Mouse (Mus musculus) adrenal gland, adult 8-10 months (tissue): ENCODE measurements at regions not wholly inside any gene's neighbourhood (a gene's known extent, or its start where the extent isn't known, plus 50 kb on each side); places are given as distances from the start of the nearest gene placed in this dataset.

Experiments
- DNase-seq: peaks from one replicate; pipeline ENCODE4 v3.0.0; 2022

DNA sequence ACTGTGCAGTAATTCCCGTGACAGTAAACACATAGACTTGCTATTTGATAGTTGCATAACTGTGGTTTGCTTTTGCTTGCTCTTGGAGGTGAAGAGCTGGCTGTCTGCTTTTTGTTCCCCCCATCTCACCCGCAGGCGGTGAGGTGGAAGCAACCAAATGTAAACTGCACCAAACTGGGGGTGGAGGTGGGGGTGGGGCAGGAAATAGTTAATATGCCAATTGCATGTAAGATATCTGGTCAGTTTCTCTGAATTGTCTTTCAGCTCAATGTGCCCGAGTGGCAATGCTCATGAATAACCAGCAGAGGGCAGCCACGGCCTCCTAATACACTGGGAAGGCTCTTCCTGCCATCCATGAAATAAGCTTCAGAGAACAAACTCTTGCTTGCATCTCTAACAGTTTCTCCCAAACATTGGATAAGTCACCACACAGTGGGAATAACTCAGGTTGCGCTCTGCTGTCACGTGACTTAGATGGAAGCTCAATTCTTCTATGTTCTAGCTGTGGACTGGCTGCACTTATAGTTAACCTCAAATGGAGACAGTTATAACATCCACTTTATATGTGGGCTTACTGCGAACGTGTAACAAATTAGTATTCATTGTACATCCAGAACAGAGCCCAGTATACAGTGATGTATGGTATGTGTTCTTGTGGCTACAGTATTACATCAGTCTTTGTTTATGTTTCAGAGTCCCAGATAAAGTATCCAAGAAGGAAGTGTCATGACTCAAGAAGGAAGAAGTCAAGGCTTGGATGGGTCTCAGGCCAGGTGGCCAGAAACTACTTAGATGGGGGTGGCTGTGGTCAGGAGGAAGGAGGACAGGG lies 62.0 kb upstream of the Egflam start:
- peak; percentile 23 for DNase-seq

DNA sequence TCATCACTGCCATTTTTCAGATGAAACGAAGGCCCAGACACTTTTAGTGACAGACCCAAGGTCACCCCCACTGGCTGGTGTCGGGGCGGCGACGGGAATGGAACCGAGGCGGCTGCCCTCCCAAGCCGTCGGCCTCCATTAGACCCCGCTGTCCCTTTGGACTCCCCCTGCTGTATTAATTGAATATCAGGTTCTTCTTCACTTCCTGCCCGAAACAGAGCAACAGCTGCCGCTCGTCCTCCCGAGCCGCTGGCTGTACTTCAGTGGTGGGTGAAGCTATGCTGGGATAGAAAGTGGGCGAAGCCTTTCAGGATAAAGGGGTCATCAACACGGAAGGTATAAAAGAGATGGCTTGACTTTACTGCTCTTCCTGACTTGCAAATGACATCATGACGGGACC lies 64.4 kb upstream of the Egflam start:
- DNase-seq = no peak

DNA sequence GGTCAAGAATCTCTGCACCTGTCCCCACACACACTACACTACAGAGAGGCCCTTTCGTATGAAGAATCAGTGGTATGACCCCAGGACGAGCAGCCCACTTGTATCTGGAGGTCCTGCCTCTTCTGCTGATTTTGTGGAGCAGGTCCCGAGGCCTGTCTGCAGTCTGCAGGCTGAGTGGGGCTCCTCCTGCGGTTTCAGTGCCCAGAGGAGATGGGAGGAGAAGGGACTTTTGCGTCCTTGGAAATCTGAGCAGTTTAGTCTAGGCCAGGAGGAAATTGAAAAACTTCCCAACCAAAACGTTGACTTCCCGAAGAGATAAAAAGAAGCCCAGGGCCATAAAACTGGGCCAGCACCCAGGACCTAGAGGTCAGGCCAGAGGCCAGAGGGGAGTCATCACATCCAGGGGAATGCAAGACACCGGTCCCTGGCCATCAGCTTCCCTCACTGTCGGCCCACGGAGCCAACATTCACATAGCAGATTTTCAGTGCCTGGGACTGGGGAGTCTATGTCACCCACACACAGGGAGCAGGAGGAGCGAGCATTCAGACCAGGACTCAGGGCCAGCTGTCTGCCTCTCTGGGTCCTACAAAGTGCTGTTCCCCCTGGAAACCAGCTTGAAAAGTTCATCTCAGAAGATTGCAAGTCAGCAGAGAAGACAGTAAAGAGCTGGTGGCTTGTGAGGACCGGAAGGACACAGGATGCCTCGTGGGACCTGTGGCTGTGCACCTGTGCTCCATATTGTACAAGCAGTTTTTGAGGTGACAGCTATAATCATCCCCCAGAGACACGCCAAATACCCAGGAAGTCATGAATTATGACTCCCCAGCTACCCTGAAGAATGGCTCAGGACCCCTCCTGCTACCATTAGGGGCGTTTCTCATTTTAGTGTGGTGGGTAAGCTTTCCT lies 65.5 kb upstream of the Egflam start:
- DNase-seq = no peak

DNA sequence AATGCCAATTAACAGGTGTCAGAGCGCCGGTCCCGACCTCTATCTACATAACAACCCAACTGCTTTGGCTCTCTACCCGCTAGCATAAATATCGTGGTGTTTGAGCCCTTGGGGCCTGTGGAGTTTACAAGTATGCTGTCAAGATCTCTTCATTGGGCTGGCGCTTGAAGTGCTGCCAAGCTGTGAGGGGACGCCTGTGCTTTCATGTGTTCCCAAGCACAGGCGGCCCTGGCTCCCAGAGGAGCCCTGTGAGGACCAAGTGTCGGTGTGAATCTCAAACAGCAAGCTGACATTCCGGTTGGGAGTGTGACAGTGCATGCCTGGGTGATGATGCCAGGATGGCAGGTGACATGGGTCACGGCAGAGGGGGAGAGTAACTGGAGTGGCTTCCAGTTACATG lies 82.0 kb upstream of the Egflam start:
- DNase-seq = no peak

DNA sequence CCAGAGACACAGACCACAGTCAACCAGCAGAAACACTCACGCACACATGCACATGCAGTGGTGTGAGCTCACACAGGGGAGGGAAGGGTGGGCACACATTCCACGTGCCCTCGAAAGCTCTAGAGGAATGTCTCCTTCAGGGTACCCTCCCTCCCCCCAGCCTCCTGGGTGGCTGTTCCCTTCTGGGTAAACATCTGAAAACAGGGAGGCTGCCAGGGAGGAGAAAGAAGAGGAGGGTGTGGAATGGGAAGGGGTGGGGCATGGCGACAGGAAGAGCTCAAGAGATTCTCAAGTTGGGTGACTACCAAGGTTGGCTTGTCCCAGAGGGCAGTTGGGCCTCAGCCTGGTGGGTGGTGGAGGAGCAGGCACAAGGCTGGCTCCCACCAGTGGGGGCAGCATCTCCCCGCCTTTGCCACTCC lies 82.6 kb upstream of the Egflam start:
- DNase-seq = no peak

DNA sequence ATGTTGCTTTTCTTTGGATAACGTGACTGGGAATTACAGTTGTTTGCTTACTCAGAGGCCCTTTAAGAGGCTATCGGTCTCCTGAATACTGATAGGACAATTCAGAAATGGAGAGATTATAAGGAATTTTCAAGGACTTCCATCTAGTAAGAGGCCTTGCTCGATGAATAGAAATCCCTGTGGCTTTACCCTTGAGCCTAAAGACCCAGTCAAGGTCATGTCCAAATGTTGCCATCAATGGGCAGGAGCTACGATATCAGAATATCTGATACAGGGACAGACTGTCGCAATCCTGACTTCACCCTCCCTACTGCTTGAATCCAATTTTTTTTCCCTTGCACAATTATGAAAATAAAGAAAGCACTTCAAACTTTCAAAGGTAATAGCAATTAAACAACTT lies 85.5 kb upstream of the Egflam start:
- no peak for DNase-seq

DNA sequence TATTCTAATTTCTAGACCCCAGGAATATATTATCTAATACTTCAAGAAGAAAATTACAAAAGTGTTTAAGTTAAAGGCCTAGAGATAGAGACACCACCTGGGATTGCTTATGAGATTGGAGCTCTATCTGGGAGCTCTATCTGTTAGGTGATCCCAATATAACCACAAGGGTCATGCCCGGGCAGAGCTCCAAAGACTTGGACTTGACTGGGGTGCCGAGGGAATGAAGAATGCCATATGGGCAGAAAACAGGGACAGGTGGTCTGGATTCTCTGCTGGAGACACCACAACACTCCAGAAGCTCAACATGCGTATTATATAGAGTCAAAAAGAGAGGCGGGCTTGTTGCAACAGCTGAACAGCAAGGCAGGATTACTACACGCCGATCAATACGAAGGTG lies 92.9 kb upstream of the Egflam start:
- DNase-seq = no peak

DNA sequence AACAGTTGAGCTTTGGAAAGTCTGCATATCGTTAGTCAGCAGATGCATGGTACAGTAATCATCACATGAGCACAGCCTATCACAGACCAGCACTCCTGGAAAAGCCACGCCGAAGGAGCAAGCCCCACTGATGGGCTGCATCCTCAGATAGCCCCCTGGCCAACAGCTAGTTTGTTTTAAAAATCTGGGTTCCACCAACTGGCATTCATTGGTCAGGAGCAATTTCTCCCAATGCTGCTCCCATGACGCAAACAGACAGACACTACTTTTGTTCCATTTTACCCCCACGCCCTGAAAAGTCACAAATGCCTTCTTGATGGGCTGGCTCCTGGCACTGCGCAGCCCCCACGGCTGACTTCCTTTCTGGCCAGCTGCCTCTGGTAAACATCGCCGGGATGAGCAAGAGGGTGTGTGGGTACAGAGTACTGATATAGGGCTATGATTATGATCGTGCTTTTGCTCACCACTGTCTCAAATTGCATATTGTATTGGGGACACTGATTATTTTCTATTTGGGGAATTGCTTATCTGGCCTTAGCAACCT lies 95.0 kb upstream of the Egflam start:
- no peak for DNase-seq

DNA sequence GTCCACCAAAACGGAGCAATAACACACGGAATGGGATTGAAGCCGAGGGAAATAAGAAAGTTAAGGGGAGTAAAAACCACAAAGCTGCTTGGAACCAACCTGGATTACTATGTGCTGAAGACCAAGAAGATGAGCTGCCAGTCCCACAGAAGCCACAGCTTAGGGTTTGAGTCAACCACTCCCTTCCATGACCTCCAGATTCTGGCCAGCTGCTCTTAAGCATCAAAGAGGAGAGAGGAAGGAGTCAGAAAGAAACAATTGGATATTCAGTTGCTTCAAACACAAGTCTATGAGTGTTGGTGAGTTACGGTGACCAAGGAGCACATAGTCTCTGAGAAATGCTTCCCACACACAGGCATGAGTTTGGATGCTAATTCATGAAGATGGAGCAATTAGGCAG lies 99.7 kb upstream of the Egflam start:
- DNase-seq = no peak

DNA sequence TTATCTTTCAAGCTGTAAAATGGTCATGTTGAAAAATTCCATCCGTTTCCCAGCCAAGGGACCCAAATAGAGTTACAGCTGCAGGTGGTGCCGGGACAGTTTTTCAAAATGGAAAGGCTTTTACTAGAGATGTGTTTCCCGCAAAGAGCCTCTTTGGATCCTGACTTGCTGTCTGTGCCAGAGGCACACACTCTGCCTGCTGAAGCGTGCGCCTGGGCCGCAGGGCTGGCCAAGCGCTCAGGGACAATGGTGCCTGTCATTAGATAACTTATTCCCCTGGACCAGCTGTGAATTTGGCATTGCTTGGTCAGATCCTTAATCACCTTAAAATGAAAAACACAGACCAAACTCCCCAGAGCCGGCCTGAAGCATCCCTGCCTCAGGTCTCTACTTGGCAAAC lies 110.3 kb upstream of the Egflam start:
- no peak for DNase-seq

DNA sequence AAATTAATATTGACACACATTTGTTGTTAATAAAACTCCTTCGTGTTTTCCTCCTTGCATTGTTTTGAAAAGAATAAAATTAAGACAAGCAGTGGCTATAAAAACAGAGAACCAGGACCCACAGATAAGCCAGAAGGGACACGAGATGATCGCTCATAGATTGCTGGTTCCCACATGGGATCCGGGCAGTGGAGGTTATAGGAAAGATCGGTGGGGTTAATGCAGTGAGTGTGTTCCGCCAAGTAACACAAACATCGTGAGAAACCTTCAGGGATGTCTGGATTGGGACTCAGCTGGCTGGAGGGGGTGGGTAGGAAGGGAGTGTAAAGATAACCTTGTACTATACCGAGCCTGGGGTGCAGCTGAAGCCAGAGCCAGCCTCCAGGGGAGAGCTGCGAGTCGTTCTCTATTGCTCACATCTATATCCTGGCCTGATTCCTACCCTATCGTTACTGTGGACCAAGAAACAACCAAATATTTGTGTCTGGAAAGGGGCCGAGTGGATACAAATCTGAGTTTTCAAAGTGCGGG lies 116.6 kb upstream of the Egflam start:
- no peak for DNase-seq

DNA sequence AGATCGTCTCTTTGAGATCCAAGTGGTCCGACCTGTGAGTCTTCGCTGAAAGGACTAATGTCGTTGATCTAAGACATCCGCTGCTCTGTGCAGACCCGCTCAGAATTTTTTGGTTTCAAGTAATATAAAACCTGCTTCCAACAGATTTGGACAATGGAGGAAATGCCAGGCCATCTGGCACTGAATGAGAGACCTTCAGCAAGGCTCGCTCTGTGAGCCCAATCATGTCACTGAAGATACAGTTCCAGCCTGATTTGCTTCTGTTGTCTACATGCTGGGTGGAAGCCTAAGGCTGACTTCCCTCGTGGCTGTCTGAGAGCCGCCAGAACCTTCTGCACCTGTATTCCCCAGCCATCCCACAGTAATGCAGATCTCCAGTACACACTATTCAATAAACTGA lies 123.4 kb upstream of the Egflam start:
- no peak for DNase-seq

DNA sequence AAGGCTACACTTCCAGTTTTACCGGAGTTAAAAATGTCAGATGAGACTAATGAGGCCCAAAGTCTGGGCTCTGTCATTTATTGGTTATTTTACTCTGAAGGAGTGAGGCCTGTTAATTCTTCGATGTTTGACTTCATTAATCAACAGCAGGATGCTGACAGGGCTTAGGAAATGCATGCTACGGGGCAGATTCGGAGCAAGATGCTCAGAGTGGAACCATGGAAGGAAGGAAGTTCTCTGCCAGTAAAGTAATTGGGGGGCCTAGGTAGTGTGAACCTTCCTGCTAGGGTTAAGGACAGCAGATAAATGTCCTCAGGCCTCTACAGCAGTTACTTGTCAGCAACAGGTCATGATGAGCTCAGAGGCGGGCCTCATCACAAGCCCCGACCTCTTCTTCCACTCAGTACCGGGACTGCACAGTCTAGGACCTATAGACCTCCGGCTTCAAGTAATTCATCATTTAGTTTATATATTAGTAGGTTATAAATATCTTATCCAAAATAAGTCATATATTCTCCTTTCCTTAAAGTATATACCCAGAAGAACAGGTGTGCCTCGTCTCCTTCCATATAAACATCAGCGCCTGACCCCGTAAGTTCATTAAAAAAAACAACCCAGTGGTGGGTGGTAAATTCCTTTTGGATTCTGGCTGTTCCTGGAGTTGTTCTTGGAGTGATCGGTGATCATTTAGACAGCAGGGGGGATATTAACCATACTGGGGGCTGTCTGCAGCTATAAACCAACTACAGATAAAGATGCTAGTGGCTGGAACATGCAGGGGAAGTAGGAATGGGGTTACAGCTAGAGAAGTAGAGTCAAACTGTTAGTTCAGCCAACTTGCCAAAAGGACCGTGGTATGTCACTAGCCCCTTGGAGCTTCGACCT lies 124.9 kb upstream of the Egflam start:
- no peak for DNase-seq

DNA sequence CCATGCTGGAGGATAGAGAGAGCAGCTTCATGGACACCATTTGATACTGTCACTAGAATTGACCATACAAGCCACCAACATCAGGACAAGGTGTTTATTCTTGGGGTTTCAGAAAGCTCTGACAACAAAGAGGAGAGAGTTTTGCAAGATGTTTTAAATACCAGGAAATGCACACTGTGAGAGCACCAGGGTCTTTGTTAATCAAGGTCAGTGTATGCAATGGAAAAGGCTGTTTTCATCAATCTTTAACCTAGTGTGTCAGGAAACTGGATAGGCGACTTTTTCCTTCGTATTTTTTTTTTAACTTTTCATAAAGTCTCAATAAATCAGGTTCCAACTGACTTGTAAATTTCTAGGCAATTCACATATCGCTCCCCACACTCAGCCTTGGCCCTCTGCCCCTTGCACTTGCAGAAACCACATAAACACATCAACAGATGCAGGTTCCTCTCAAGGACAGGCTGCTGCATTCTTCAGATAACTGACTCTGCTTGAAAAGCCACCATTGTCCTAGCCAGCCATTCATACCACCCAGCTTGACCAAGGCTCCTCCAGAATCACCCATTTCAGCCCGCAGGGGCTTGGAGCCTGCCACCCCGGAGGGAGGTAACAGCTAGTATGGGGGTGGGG lies 132.9 kb upstream of the Egflam start:
- DNase-seq = peak; percentile 10

DNA sequence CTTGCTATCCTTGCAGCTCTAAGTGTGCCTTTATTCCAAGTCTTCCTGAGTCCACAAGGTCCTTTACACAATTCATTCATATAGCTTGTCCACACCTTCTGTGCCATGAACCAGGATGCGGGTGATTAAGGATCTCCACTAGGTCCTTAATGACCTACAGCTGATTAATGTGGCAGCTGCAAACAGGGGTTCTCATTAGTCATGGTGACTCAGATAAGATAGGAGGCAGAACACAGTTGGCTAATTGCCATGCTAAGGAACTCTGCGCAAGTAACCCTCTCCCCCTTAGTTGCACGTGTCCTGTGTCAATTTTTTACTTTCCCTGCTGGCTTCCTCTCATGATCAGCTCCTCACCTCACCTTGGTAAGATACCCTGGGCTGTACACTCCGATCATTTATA lies 139.7 kb upstream of the Egflam start:
- DNase-seq = peak; percentile 9

DNA sequence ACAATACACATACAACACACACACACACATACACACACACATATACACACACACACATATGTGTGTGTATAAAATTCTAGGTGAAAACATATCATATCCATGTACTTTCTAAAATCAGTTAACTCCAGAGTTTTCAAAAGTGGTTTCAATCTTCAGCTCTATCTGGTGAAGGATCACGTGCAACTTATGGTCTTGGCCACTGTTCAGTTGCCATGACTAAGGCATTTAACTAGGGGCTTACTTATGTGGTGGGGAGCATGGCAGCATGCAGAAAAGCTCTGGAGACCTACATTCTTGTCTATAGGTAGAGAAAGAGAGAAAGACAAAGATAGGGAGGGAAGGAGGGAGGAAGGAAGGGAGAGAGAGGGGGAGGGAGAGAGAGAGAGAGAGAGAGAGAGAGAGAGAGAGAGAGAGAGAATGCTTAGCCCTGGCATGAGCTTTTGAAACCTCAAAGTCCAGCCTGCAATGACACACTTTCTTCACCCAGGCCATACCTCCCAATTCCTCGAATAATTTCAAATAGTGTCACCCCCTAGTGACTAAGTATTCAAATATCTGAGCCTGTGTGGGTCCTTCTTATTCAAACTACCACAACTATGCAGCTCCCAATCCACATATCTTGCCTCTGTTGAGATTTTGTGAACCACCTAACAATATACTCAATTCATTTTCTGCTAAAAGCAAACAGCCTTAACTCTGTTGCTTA lies 155.1 kb upstream of the Egflam start:
- no peak for DNase-seq

DNA sequence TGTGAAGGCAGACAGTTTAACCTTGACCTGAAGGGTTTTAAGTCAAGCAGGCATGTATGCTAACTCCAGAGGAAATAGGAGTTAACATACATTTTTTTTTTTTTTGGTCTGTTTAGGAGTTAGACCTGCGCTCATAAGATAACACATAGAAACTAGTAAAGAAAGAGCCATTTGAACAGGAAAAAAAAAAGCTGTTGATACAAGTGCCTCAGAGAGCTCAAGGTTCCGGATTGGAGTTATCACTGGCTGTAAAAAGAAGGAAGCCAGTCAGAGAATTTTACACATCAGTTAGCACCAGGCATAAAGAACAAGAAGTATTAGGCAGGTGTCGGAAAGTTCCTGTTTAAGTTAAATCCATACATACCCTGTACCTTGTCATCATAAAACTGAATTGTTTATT lies 156.2 kb upstream of the Egflam start:
- no peak for DNase-seq

DNA sequence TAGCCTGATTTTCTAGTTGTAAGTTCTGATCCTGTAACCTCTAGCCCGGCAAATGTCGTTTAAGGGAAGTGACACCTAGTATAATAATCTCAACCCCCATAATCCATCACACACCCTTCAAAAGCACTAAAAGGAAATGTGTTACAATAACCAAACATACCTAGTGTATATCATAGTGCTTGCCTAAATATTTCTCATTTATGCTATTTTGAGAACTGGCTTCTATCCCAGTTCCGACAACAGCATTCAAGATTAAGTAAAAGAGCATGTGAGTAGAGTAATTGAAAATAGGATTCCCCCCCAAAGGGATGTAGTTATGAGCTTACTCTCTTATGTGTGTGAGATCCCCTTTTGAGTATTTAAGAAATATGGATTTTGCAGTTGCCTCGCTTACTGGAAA lies 165.1 kb upstream of the Egflam start:
- DNase-seq = no peak

DNA sequence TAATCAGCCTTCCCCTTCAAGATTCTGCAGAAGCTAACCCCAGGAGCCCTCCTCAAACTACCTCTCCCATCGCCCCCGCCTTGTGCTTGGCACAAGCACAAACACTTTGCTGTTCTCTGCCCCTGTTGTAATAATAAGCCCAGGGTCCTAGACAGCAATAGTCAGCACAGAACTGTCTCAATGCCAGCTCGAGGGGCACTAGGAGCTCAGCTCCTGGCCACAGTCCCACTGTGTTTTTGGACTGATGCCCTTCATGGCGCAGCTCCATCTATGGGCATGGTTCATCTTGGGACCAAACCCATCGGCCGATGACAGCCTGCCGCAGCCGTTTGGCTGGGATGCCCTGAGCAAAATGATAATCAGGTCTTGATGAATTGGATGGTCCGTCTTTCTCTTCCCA lies 165.5 kb upstream of the Egflam start:
- peak; percentile 4 for DNase-seq

DNA sequence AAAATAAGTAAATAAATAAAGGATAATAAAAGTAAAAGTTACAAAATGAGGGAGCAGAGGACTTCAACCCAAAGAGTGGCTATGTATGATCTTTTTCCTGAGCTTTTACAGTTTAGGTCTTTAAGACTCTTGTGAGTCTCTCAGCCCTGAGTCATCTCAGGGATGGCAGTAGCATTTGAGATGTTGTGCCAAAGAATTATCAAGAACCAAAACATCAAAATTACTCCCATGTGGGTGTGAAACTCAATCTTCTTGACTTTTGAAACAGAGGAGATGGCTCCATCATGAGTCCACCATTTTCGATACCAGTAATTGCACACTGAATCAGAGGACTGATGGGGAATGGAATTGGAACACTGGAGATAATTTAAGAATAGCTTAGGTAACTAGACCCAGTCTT lies 174.0 kb upstream of the Egflam start:
- no peak for DNase-seq

DNA sequence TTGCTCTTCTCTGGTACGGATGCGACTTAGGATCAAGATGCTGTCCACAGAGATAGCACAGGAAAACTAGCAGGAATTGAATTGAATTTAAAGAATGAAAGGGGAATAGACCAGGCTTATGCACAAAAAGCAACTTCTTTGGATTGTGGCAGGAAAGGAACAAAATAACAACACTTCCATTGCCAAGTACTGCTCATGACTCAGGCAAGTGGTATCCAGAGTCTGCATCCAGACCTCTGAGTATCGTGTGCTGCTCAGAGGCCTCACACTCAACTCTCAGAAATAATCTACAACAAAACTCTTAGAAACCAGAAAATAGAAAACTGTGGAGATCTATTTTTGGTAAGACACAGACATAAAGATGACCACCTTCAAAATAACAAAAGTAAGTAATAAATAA lies 176.1 kb upstream of the Egflam start:
- DNase-seq = no peak
